Mouse (Mus musculus): ENCODE data around the gene Polr1a. TPM values are rescaled to one million over a fixed set of nuclear protein-coding genes. Genes with fewer than 3 reads are reported as not detected.

The Polr1a gene
- polyA plus RNA-seq, 1 experiment from 2014 or later: 38.2 TPM

GRCm38 (mm10) chr6:71951192-71951591 is 42.3 kb downstream of the Polr1a start:
- Histone ChIP-seq H3K4me1 (ENCODE audit: control insufficient read depth, insufficient read depth, low read length) (no peaks in the 10 kb centered on the region), H3K9ac (replicated peaks; ENCODE audit: low read length) (no peak overlapping the region), H3K4me2 (ENCODE audit: low read depth, low read length) (no peak overlapping the region), H3K27me3 (ENCODE audit: control insufficient read depth, insufficient read depth, low read length) (no peaks in the 10 kb centered on the region), H3K27ac (replicated peaks; ENCODE audit: low read depth, low read length) (no peak overlapping the region), H3K9me3 (replicated peaks; ENCODE audit: control insufficient read depth, low read length) (no peaks in the 10 kb centered on the region), H3K36me3 (replicated peaks; ENCODE audit: control insufficient read depth, insufficient read depth, low read depth, low read length) (no peaks in the 10 kb centered on the region; the same call in 1 of the 2 replicates), H3K4me3 (ENCODE audit: low read depth, low read length) (no peak overlapping the region)
- ATAC-seq (replicated peaks; ENCODE audit: insufficient number of reproducible peaks, low FRiP score, low TSS enrichment, low read depth): no peak
- WGBS: 89% methylated on average over 5 of the region's 5 CpGs
- no peak for DNase-seq (ENCODE audit: low spot score)

DNA sequence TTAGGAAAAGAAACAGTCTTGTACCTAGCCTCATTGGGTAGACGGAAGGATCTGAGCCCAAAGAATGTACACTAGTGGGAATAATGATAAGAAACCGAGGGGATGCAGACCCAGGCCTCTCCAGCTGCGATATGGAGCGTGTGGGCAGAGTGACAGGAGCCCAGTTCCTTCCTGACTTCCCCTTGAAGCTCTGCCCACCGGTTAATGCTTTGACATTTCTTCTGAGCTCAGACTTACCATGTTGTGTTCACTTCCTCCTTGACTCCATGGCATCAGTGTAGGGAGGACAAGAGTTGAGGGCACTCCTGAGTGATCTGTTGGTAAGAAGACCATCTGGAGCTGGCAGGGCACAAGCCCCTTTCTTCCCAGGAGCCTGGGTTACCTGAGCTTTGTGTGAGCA is 53.3 kb downstream of the Polr1a start:
- Histone ChIP-seq H3K27ac (replicated peaks; ENCODE audit: low read depth, low read length) (no peak overlapping the region), H3K4me3 (ENCODE audit: low read depth, low read length) (no peak overlapping the region), H3K9me3 (replicated peaks; ENCODE audit: control insufficient read depth, low read length) (no peaks in the 10 kb centered on the region), H3K4me2 (ENCODE audit: low read depth, low read length) (no peak overlapping the region), H3K27me3 (ENCODE audit: control insufficient read depth, insufficient read depth, low read length) (no peaks in the 10 kb centered on the region), H3K4me1 (ENCODE audit: control insufficient read depth, insufficient read depth, low read length) (no peaks in the 10 kb centered on the region), H3K9ac (replicated peaks; ENCODE audit: low read length) (no peak overlapping the region), H3K36me3 (replicated peaks; ENCODE audit: control insufficient read depth, insufficient read depth, low read depth, low read length) (no peaks in the 10 kb centered on the region; the same call in 1 of the 2 replicates)
- WGBS: 90% methylated on average over 5 of the region's 5 CpGs
- DNase-seq (ENCODE audit: low spot score): no peak
- no peak for ATAC-seq (replicated peaks; ENCODE audit: insufficient number of reproducible peaks, low FRiP score, low TSS enrichment, low read depth)

DNA sequence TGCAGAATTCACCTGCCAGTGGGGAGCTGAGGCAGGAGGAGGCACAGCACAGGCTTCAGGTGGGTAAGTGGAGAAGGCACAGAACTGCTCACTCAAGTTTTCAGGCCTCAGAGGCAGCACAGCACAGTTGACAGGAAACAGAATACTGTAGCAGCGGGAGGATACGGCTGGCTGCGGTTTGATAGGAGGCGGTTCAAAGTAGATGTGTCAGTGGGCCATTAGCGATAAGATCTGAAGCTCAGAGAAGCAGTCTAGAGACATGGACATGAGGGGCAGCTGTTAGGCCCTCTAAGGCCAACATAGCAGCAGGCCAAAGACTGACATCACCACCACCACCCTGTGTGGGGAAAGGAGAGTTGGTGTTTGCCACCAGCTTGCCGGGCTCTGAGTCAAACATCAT is 53.9 kb downstream of the Polr1a start:
- H3K4me1 ChIP-seq (ENCODE audit: control insufficient read depth, insufficient read depth, low read length): no peaks in the 10 kb centered on the region
- DNase-seq (ENCODE audit: low spot score) (no peak), ATAC-seq (replicated peaks; ENCODE audit: insufficient number of reproducible peaks, low FRiP score, low TSS enrichment, low read depth) (no peak)
- 94% methylated on average over 6 of the region's 6 CpGs for WGBS
- H3K27me3 ChIP-seq (ENCODE audit: control insufficient read depth, insufficient read depth, low read length): no peaks in the 10 kb centered on the region
- no peak overlapping the region for H3K9ac ChIP-seq (replicated peaks; ENCODE audit: low read length)
- no peaks in the 10 kb centered on the region; the same call in 1 of the 2 replicates for H3K36me3 ChIP-seq (replicated peaks; ENCODE audit: control insufficient read depth, insufficient read depth, low read depth, low read length)
- H3K9me3 ChIP-seq (replicated peaks; ENCODE audit: control insufficient read depth, low read length): no peaks in the 10 kb centered on the region
- H3K4me3 ChIP-seq (ENCODE audit: low read depth, low read length): no peak overlapping the region
- no peak overlapping the region for H3K27ac ChIP-seq (replicated peaks; ENCODE audit: low read depth, low read length)
- H3K4me2 ChIP-seq (ENCODE audit: low read depth, low read length): no peak overlapping the region

- Histone ChIP-seq H3K9me3 (replicated peaks; ENCODE audit: control insufficient read depth, low read length) (no peaks in the 10 kb centered on the region), H3K9ac (replicated peaks; ENCODE audit: low read length) (no peak overlapping the region), H3K4me3 (ENCODE audit: low read depth, low read length) (no peak overlapping the region), H3K4me1 (ENCODE audit: control insufficient read depth, insufficient read depth, low read length) (no peaks in the 10 kb centered on the region), H3K27me3 (ENCODE audit: control insufficient read depth, insufficient read depth, low read length) (no peaks in the 10 kb centered on the region), H3K27ac (replicated peaks; ENCODE audit: low read depth, low read length) (no peak overlapping the region), H3K4me2 (ENCODE audit: low read depth, low read length) (no peak overlapping the region), H3K36me3 (replicated peaks; ENCODE audit: control insufficient read depth, insufficient read depth, low read depth, low read length) (no peaks in the 10 kb centered on the region; the same call in 1 of the 2 replicates)
- WGBS: 97% methylated on average over 11 of the region's 11 CpGs
- no peak for ATAC-seq (replicated peaks; ENCODE audit: insufficient number of reproducible peaks, low FRiP score, low TSS enrichment, low read depth)
- no peak for DNase-seq (ENCODE audit: low spot score)
Observed at GRCm38 (mm10) chr6:71963561-71963960, 54.7 kb downstream of the Polr1a start.

- Histone ChIP-seq H3K9ac (replicated peaks; ENCODE audit: low read length) (no peak overlapping the region), H3K9me3 (replicated peaks; ENCODE audit: control insufficient read depth, low read length) (no peaks in the 10 kb centered on the region), H3K27me3 (ENCODE audit: control insufficient read depth, insufficient read depth, low read length) (no peaks in the 10 kb centered on the region), H3K4me3 (ENCODE audit: low read depth, low read length) (no peak overlapping the region), H3K27ac (replicated peaks; ENCODE audit: low read depth, low read length) (no peak overlapping the region), H3K36me3 (replicated peaks; ENCODE audit: control insufficient read depth, insufficient read depth, low read depth, low read length) (peaks cover 6% of the 10 kb centered on the region), H3K4me1 (ENCODE audit: control insufficient read depth, insufficient read depth, low read length) (no peaks in the 10 kb centered on the region), H3K4me2 (ENCODE audit: low read depth, low read length) (no peak overlapping the region)
- WGBS: 87% methylated on average over 5 of the region's 5 CpGs
- ATAC-seq (replicated peaks; ENCODE audit: insufficient number of reproducible peaks, low FRiP score, low TSS enrichment, low read depth) (no peak), DNase-seq (ENCODE audit: low spot score) (no peak)
Observed at GRCm38 (mm10) chr6:71966683-71967303, 57.9 kb downstream of the Polr1a start.

GRCm38 (mm10) chr6:71967847-71968246 is 59.0 kb downstream of the Polr1a start:
- WGBS: 73% methylated on average over 7 of the region's 7 CpGs
- no peak overlapping the region for H3K27ac ChIP-seq (replicated peaks; ENCODE audit: low read depth, low read length)
- H3K9ac ChIP-seq (replicated peaks; ENCODE audit: low read length): no peak overlapping the region
- ATAC-seq (replicated peaks; ENCODE audit: insufficient number of reproducible peaks, low FRiP score, low TSS enrichment, low read depth) (no peak; the same call in 1 of the 2 replicates), DNase-seq (ENCODE audit: low spot score) (peak; percentile 52)
- no peaks in the 10 kb centered on the region for H3K9me3 ChIP-seq (replicated peaks; ENCODE audit: control insufficient read depth, low read length)
- H3K4me1 ChIP-seq (ENCODE audit: control insufficient read depth, insufficient read depth, low read length): no peaks in the 10 kb centered on the region
- H3K4me3 ChIP-seq (ENCODE audit: low read depth, low read length): no peak overlapping the region
- peaks cover 6% of the 10 kb centered on the region for H3K36me3 ChIP-seq (replicated peaks; ENCODE audit: control insufficient read depth, insufficient read depth, low read depth, low read length)
- H3K4me2 ChIP-seq (ENCODE audit: low read depth, low read length): no peak overlapping the region
- no peaks in the 10 kb centered on the region for H3K27me3 ChIP-seq (ENCODE audit: control insufficient read depth, insufficient read depth, low read length)

GRCm38 (mm10) chr6:71969459-71969858 is 60.6 kb downstream of the Polr1a start:
- Histone ChIP-seq H3K27ac (replicated peaks; ENCODE audit: low read depth, low read length) (no peak overlapping the region), H3K4me1 (ENCODE audit: control insufficient read depth, insufficient read depth, low read length) (no peaks in the 10 kb centered on the region), H3K27me3 (ENCODE audit: control insufficient read depth, insufficient read depth, low read length) (no peaks in the 10 kb centered on the region), H3K9me3 (replicated peaks; ENCODE audit: control insufficient read depth, low read length) (no peaks in the 10 kb centered on the region), H3K4me3 (ENCODE audit: low read depth, low read length) (no peak overlapping the region), H3K4me2 (ENCODE audit: low read depth, low read length) (no peak overlapping the region), H3K36me3 (replicated peaks; ENCODE audit: control insufficient read depth, insufficient read depth, low read depth, low read length) (peaks cover 11% of the 10 kb centered on the region), H3K9ac (replicated peaks; ENCODE audit: low read length) (no peak overlapping the region)
- no peak for DNase-seq (ENCODE audit: low spot score)
- WGBS: 91% methylated on average over 7 of the region's 7 CpGs
- ATAC-seq (replicated peaks; ENCODE audit: insufficient number of reproducible peaks, low FRiP score, low TSS enrichment, low read depth): no peak

DNA sequence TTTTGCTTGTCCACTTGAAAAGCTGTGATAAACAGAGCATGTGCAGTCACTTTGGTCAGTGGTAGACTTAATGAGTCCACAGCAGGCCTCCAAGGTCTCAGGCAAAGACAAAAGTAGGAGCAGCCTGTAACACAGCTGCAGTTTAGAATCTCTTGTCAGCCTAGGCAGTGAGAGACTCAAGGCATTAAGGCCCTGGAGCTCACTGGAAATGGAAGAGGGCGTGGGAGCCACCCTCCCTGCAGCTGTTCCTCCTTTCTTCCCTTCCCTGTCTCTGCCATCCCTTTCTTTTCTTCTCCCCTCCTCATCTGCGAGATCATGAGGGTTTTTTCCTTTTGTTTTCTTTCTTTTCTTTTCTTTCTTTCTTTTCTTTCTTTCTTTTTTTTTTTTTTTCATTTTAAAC is 61.3 kb downstream of the Polr1a start:
- ATAC-seq (replicated peaks; ENCODE audit: insufficient number of reproducible peaks, low FRiP score, low TSS enrichment, low read depth): no peak
- Histone ChIP-seq H3K4me2 (ENCODE audit: low read depth, low read length) (no peak overlapping the region), H3K9ac (replicated peaks; ENCODE audit: low read length) (no peak overlapping the region), H3K9me3 (replicated peaks; ENCODE audit: control insufficient read depth, low read length) (no peaks in the 10 kb centered on the region), H3K27me3 (ENCODE audit: control insufficient read depth, insufficient read depth, low read length) (no peaks in the 10 kb centered on the region), H3K36me3 (replicated peaks; ENCODE audit: control insufficient read depth, insufficient read depth, low read depth, low read length) (peaks cover 12% of the 10 kb centered on the region), H3K4me3 (ENCODE audit: low read depth, low read length) (no peak overlapping the region), H3K27ac (replicated peaks; ENCODE audit: low read depth, low read length) (no peak overlapping the region), H3K4me1 (ENCODE audit: control insufficient read depth, insufficient read depth, low read length) (no peaks in the 10 kb centered on the region)
- WGBS: 75% methylated on average over 2 of the region's 2 CpGs
- DNase-seq (ENCODE audit: low spot score): no peak
